Mouse (Mus musculus) embryo, embryonic 10.5 days (tissue): ENCODE data around the gene Ripply3.

ENCODE experiments used
- DNase-seq: peaks from one replicate; pipeline ENCODE4 v3.0.0-alpha.2; 2015; ENCODE audit warnings: low spot score

Gene Ripply3

GRCm38 (mm10) chr16:94358091-94358490, 29.9 kb downstream of the Ripply3 start:
- no peak for DNase-seq

GRCm38 (mm10) chr16:94360578-94361350, 32.5 kb downstream of the Ripply3 start:
- no peak for DNase-seq

GRCm38 (mm10) chr16:94362174-94362873, 34.1 kb downstream of the Ripply3 start:
- DNase-seq: peak; percentile 44

- no peak for DNase-seq
Measured at GRCm38 (mm10) chr16:94363814-94364213, 35.6 kb downstream of the Ripply3 start.

- DNase-seq: no peak
Measured at GRCm38 (mm10) chr16:94365435-94365834, 37.2 kb downstream of the Ripply3 start.

GRCm38 (mm10) chr16:94369596-94370172, 41.5 kb downstream of the Ripply3 start:
- DNase-seq: no peak

- peak; percentile 96 for DNase-seq
Measured at GRCm38 (mm10) chr16:94370173-94370914, 42.1 kb downstream of the Ripply3 start, which contains the start of gene Ttc3. Gene Ttc3, plus strand, starts transcription at chr16:94370618.

GRCm38 (mm10) chr16:94370915-94371300, 42.7 kb downstream of the Ripply3 start:
- peak; percentile 85 for DNase-seq

GRCm38 (mm10) chr16:94371301-94371931, 43.2 kb downstream of the Ripply3 start, which contains the start of gene Pigp:
Gene Pigp, minus strand, starts transcription at chr16:94371842.
- no peak for DNase-seq

- no peak for DNase-seq
Measured at GRCm38 (mm10) chr16:94379386-94379785, 51.2 kb downstream of the Ripply3 start.

GRCm38 (mm10) chr16:94383277-94383676, 55.1 kb downstream of the Ripply3 start:
- DNase-seq: no peak
